Mouse (Mus musculus): ENCODE data around the gene Crybb1. TPM values are rescaled to one million over a fixed set of nuclear protein-coding genes. Genes with fewer than 3 reads are reported as not detected.

The Crybb1 gene
- polyA plus RNA-seq, 1 experiment from 2014 or later = 4.8 TPM

- peak; percentile 19 for ATAC-seq (replicated peaks)
- H3K9me3 ChIP-seq = no peaks in the 10 kb centered on the region
- no peaks in the 10 kb centered on the region for H3K27me3 ChIP-seq (replicated peaks)
- H3K27ac ChIP-seq = no peak overlapping the region
- no peak overlapping the region for H3K4me3 ChIP-seq
- peaks cover 30% of the 10 kb centered on the region for H3K4me1 ChIP-seq
- no peaks in the 10 kb centered on the region for H3K36me3 ChIP-seq (replicated peaks)
- H3K4me2 ChIP-seq = no peak overlapping the region
- WGBS = 0% methylated on average over 10 of the region's 10 CpGs
- H3K9ac ChIP-seq = no peak overlapping the region
These were observed 14.9 kb upstream of the Crybb1 start for GRCm38 (mm10) chr5:112240761-112241160.

GRCm38 (mm10) chr5:112241849-112242248 is 13.8 kb upstream of the Crybb1 start:
- ATAC-seq (replicated peaks) = no peak
- no peak overlapping the region for H3K4me2 ChIP-seq
- no peak overlapping the region for H3K4me3 ChIP-seq
- 82% methylated on average over 2 of the region's 2 CpGs for WGBS
- peaks cover 22% of the 10 kb centered on the region for H3K4me1 ChIP-seq
- H3K9me3 ChIP-seq = no peaks in the 10 kb centered on the region
- H3K9ac ChIP-seq = no peak overlapping the region
- H3K27ac ChIP-seq = no peak overlapping the region
- no peaks in the 10 kb centered on the region for H3K27me3 ChIP-seq (replicated peaks)
- H3K36me3 ChIP-seq (replicated peaks) = no peaks in the 10 kb centered on the region

GRCm38 (mm10) chr5:112242361-112242778 is 13.2 kb upstream of the Crybb1 start:
- H3K9ac ChIP-seq = no peak overlapping the region
- no peak for ATAC-seq (replicated peaks)
- H3K4me1 ChIP-seq = peaks cover 16% of the 10 kb centered on the region
- no peaks in the 10 kb centered on the region for H3K9me3 ChIP-seq
- no peak overlapping the region for H3K4me3 ChIP-seq
- no peaks in the 10 kb centered on the region for H3K27me3 ChIP-seq (replicated peaks)
- no peak overlapping the region for H3K27ac ChIP-seq
- no peak overlapping the region for H3K4me2 ChIP-seq
- 70% methylated on average over 5 of the region's 5 CpGs for WGBS
- no peaks in the 10 kb centered on the region for H3K36me3 ChIP-seq (replicated peaks)

GRCm38 (mm10) chr5:112243041-112243440 is 12.6 kb upstream of the Crybb1 start:
- 65% methylated on average over 5 of the region's 5 CpGs for WGBS

GRCm38 (mm10) chr5:112243539-112244274 is 11.9 kb upstream of the Crybb1 start:
- H3K4me2 ChIP-seq = no peak overlapping the region
- WGBS = 67% methylated on average over 10 of the region's 10 CpGs
- ATAC-seq (replicated peaks) = no peak
- no peaks in the 10 kb centered on the region for H3K36me3 ChIP-seq (replicated peaks)
- no peak overlapping the region for H3K4me3 ChIP-seq
- H3K27me3 ChIP-seq (replicated peaks) = no peaks in the 10 kb centered on the region
- H3K27ac ChIP-seq = no peak overlapping the region
- no peaks in the 10 kb centered on the region for H3K9me3 ChIP-seq
- H3K4me1 ChIP-seq = peaks cover 6% of the 10 kb centered on the region
- H3K9ac ChIP-seq = no peak overlapping the region

More at GRCm38 (mm10) chr5:112243041-112243440, 12.6 kb upstream of the Crybb1 start:
- Histone ChIP-seq H3K9ac (no peak overlapping the region), H3K4me3 (no peak overlapping the region), H3K36me3 (replicated peaks) (no peaks in the 10 kb centered on the region), H3K4me2 (no peak overlapping the region), H3K27ac (no peak overlapping the region), H3K9me3 (no peaks in the 10 kb centered on the region), H3K27me3 (replicated peaks) (no peaks in the 10 kb centered on the region), H3K4me1 (peaks cover 10% of the 10 kb centered on the region)
- ATAC-seq (replicated peaks) = no peak

GRCm38 (mm10) chr5:112244275-112244562 is 11.4 kb upstream of the Crybb1 start:
- H3K9ac ChIP-seq = no peak overlapping the region
- WGBS = 75% methylated on average over 1 of the region's 1 CpGs
- no peak overlapping the region for H3K27ac ChIP-seq
- no peak for ATAC-seq (replicated peaks)
- no peak overlapping the region for H3K4me2 ChIP-seq
- no peak overlapping the region for H3K4me3 ChIP-seq
- H3K36me3 ChIP-seq (replicated peaks) = no peaks in the 10 kb centered on the region
- no peaks in the 10 kb centered on the region for H3K27me3 ChIP-seq (replicated peaks)
- H3K4me1 ChIP-seq = peaks cover under 1% of the 10 kb centered on the region; the same call in 1 of the 2 replicates
- no peaks in the 10 kb centered on the region for H3K9me3 ChIP-seq

- H3K36me3 ChIP-seq (replicated peaks) = no peaks in the 10 kb centered on the region
- no peak for ATAC-seq (replicated peaks)
- H3K4me2 ChIP-seq = no peak overlapping the region
- H3K9me3 ChIP-seq = no peaks in the 10 kb centered on the region
- no peaks in the 10 kb centered on the region for H3K4me1 ChIP-seq
- H3K27me3 ChIP-seq (replicated peaks) = no peaks in the 10 kb centered on the region
- H3K27ac ChIP-seq = no peak overlapping the region
- no peak overlapping the region for H3K9ac ChIP-seq
- 56% methylated on average over 8 of the region's 8 CpGs for WGBS
- H3K4me3 ChIP-seq = no peak overlapping the region
These were observed 10.6 kb upstream of the Crybb1 start for GRCm38 (mm10) chr5:112244890-112245615.

GRCm38 (mm10) chr5:112247399-112247798 is 8.2 kb upstream of the Crybb1 start:
- ATAC-seq (replicated peaks) = no peak
- H3K9ac ChIP-seq = no peak overlapping the region
- 47% methylated on average over 8 of the region's 8 CpGs for WGBS
- no peak overlapping the region for H3K4me2 ChIP-seq
- H3K4me1 ChIP-seq = no peaks in the 10 kb centered on the region
- H3K4me3 ChIP-seq = no peak overlapping the region
- H3K36me3 ChIP-seq (replicated peaks) = no peaks in the 10 kb centered on the region
- no peak overlapping the region for H3K27ac ChIP-seq
- H3K27me3 ChIP-seq (replicated peaks) = no peaks in the 10 kb centered on the region
- H3K9me3 ChIP-seq = no peaks in the 10 kb centered on the region

- Histone ChIP-seq H3K27me3 (replicated peaks) (no peaks in the 10 kb centered on the region), H3K36me3 (replicated peaks) (no peaks in the 10 kb centered on the region), H3K4me3 (no peak overlapping the region), H3K27ac (no peak overlapping the region), H3K4me2 (no peak overlapping the region), H3K9me3 (no peaks in the 10 kb centered on the region), H3K9ac (no peak overlapping the region), H3K4me1 (0 out of 2 replicates have a peak, but pooled peaks cover 4% of the 10 kb centered on the region)
- 90% methylated on average over 11 of the region's 11 CpGs for WGBS
- ATAC-seq (replicated peaks) = no peak
These were observed 6.5 kb upstream of the Crybb1 start for GRCm38 (mm10) chr5:112249106-112249505.

- WGBS = 73% methylated on average over 2 of the region's 2 CpGs
- no peak for ATAC-seq (replicated peaks)
These were observed 3.2 kb upstream of the Crybb1 start, which contains the start of gene Cryba4 for GRCm38 (mm10) chr5:112252400-112252799. Gene Cryba4 (minus strand): TSS chr5:112252518.

GRCm38 (mm10) chr5:112253169-112253568 is 2.4 kb upstream of the Crybb1 start:
- Histone ChIP-seq H3K9me3 (no peaks in the 10 kb centered on the region), H3K27me3 (replicated peaks) (no peaks in the 10 kb centered on the region), H3K9ac (no peak overlapping the region), H3K4me1 (0 out of 2 replicates have a peak, but pooled peaks cover 4% of the 10 kb centered on the region), H3K27ac (no peak overlapping the region), H3K4me2 (no peak overlapping the region), H3K4me3 (no peak overlapping the region), H3K36me3 (replicated peaks) (no peaks in the 10 kb centered on the region)
- ATAC-seq (replicated peaks) = no peak
- WGBS = 24% methylated on average over 8 of the region's 8 CpGs

More at GRCm38 (mm10) chr5:112252400-112252799, 3.2 kb upstream of the Crybb1 start, which contains the start of gene Cryba4:
- no peaks in the 10 kb centered on the region for H3K27me3 ChIP-seq (replicated peaks)
- no peak within 1 kb of the TSS for H3K27ac ChIP-seq
- H3K4me3 ChIP-seq = no peak within 1 kb of the TSS
- H3K4me2 ChIP-seq = no peak within 1 kb of the TSS
- H3K9ac ChIP-seq = no peak within 1 kb of the TSS
- H3K4me1 ChIP-seq = 0 out of 2 replicates have a peak, but pooled peaks cover 4% of the 10 kb centered on the region
- no peaks in the 10 kb centered on the region for H3K9me3 ChIP-seq
- H3K36me3 ChIP-seq (replicated peaks) = no peaks in the 10 kb centered on the region

- no peak overlapping the region for H3K4me2 ChIP-seq
- H3K4me3 ChIP-seq = no peak overlapping the region
- H3K27ac ChIP-seq = no peak overlapping the region
- ATAC-seq (replicated peaks) = no peak
- no peaks in the 10 kb centered on the region for H3K27me3 ChIP-seq (replicated peaks)
- 65% methylated on average over 7 of the region's 7 CpGs for WGBS
- 0 out of 2 replicates have a peak, but pooled peaks cover 4% of the 10 kb centered on the region for H3K4me1 ChIP-seq
- no peaks in the 10 kb centered on the region for H3K36me3 ChIP-seq (replicated peaks)
- no peaks in the 10 kb centered on the region for H3K9me3 ChIP-seq
- H3K9ac ChIP-seq = no peak overlapping the region
These were observed 1.3 kb upstream of the Crybb1 start for GRCm38 (mm10) chr5:112254282-112254806.

All from midbrain, embryonic 15.5 days (tissue).